Mouse (Mus musculus) hindbrain, embryonic 11.5 days (tissue): ENCODE measurements at regions not wholly inside any gene's neighbourhood (a gene's known extent, or its start where the extent isn't known, plus 50 kb on each side); places are given as distances from the start of the nearest gene placed in this dataset.
"Not testable (repeated sequence)": the region's sequence is repeated elsewhere in the genome, so short reads cannot be mapped to it uniquely, and the experiment has no call there.

Source experiments
- ATAC-seq: fragments of 200-750 bp; cut with Nextera tagmentation; 2 replicates; pipeline ENCODE4 v1.8.0; 2017; ENCODE audit warnings: mild to moderate bottlenecking, moderate TSS enrichment, moderate library complexity; ENCODE audit not compliant: low FRiP score
- DNase-seq: peaks from one replicate; pipeline ENCODE4 v3.0.0-alpha.2; 2015; ENCODE audit warnings: low spot score
- H3K27ac ChIP-seq: fragments of 300-500 bp; sonication (generic); 2 replicates; pipeline ENCODE4 v1.5.1; 2014; ENCODE audit warnings: mild to moderate bottlenecking, low read depth, low read length
- H3K27me3 ChIP-seq: fragments of 300-500 bp; sonication (generic); 2 replicates; pipeline ENCODE4 v1.6.1; 2014; ENCODE audit warnings: mild to moderate bottlenecking, low read length, moderate library complexity, mixed read lengths; ENCODE audit not compliant: control insufficient read depth, insufficient read depth
- H3K36me3 ChIP-seq: fragments of 300-500 bp; sonication (generic); 2 replicates; pipeline ENCODE4 v1.6.1; 2014; ENCODE audit warnings: mild to moderate bottlenecking, low read length, moderate library complexity, mixed read lengths; ENCODE audit not compliant: control insufficient read depth, insufficient read depth
- H3K4me1 ChIP-seq: fragments of 300-500 bp; sonication (generic); replicated peaks from 2 replicates; pipeline ENCODE4 v1.6.1; 2014; ENCODE audit warnings: low read length, mixed read lengths; ENCODE audit not compliant: control insufficient read depth, insufficient read depth
- H3K4me2 ChIP-seq: fragments of 300-500 bp; sonication (generic); replicated peaks from 2 replicates; pipeline ENCODE4 v1.6.1; 2014; ENCODE audit warnings: mild to moderate bottlenecking, low read depth, low read length
- H3K4me3 ChIP-seq: fragments of 300-500 bp; sonication (generic); 2 replicates; pipeline ENCODE4 v1.5.1; 2014; ENCODE audit warnings: low read depth, low read length
- H3K9ac ChIP-seq: fragments of 300-500 bp; sonication (generic); 2 replicates; pipeline ENCODE4 v1.6.1; 2014; ENCODE audit warnings: low read depth, low read length
- H3K9me3 ChIP-seq: fragments of 300-500 bp; sonication (generic); 2 replicates; pipeline ENCODE4 v1.6.1; 2016; ENCODE audit warnings: low read length; ENCODE audit not compliant: control insufficient read depth
- WGBS: fragments of 180-500 bp; shearing (Covaris S2); extraction: QIAGEN DNeasy Blood & Tissue Kit; methylation state at CpG from one replicate; pipeline ENCODE4 v1.1.7; 2014; 5-methylcytosine and 5-hydroxymethylcytosine counted together

DNA sequence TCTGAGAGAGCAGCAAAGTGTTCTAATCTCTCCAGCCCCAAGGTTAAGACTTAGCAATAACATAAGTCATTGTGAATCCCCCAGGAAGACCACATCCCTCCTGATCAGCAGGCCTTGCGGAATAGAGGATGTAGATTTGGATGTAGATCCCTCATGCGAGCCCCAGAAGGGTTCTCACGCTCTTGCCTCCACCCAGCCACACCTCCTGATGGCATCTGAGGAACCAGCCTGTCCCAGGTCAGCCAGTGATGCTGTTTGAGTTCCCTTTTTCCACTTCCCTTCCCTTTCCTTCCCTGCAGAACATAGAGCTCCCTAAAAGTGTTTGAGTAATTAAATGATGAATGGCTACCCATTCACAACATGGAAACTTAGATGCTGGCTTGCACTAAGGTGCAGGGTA, 124.1 kb downstream of the Katnal1 start:
- 71% methylated on average over 3 of the region's 3 CpGs for WGBS

DNA sequence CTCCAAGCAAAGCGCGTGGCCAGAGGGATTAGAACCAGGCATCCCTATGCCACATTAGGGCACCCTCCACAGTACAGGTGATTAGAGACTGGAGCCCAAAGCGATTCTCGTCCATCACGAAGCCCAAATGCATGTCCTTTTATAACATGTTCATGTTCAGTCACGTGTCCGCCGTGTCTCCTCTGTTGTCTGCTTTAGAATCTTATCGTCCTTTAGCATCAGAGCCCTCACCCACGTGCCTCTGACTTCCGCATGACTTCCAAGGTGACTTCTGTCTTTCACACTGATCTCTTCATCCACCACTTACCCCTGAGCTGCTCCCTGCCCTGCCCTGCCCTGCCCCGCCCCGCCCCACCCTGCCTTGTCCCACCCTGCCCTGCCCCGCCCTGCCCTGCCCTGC, 125.3 kb downstream of the Katnal1 start:
- H3K27ac ChIP-seq = no peak overlapping the region
- H3K4me1 ChIP-seq = no peaks in the 10 kb centered on the region
- no peak overlapping the region for H3K4me2 ChIP-seq
- DNase-seq = no peak
- no peaks in the 10 kb centered on the region for H3K36me3 ChIP-seq
- H3K9ac ChIP-seq = no peak overlapping the region
- no peaks in the 10 kb centered on the region for H3K9me3 ChIP-seq
- no peak overlapping the region for H3K4me3 ChIP-seq
- 87% methylated on average over 14 of the region's 14 CpGs for WGBS
- ATAC-seq = no peak
- no peaks in the 10 kb centered on the region for H3K27me3 ChIP-seq

More for the DNA sequence above, 124.1 kb downstream of the Katnal1 start:
- H3K27me3 ChIP-seq = no peaks in the 10 kb centered on the region
- no peak overlapping the region for H3K4me3 ChIP-seq
- no peaks in the 10 kb centered on the region for H3K4me1 ChIP-seq
- H3K9me3 ChIP-seq = no peaks in the 10 kb centered on the region
- H3K4me2 ChIP-seq = no peak overlapping the region
- no peaks in the 10 kb centered on the region for H3K36me3 ChIP-seq
- ATAC-seq (no peak), DNase-seq (no peak)
- no peak overlapping the region for H3K27ac ChIP-seq
- no peak overlapping the region for H3K9ac ChIP-seq

DNA sequence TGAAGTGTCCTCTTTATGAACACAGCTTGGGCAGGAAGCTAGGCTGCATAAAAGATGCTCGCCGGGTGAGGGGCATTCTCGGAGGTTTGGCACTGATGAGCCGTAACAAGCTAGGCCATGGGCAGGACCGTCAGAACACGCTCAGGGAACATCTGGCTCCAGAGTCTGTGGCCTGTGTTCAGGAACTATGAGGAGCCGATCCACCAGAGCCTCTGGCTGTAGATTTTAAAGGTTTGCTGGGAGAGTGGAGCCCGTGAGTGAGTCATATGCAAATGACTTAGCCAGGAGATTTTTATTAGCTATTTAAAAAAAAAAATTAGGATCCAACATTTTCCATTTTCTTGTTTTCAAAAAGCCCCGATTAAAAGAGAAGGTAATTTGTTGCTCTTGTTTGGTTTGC, 126.4 kb downstream of the Katnal1 start:
- no peaks in the 10 kb centered on the region for H3K9me3 ChIP-seq
- no peak overlapping the region for H3K4me2 ChIP-seq
- H3K4me3 ChIP-seq = no peak overlapping the region
- H3K27ac ChIP-seq = no peak overlapping the region
- no peaks in the 10 kb centered on the region for H3K36me3 ChIP-seq
- 73% methylated on average over 9 of the region's 9 CpGs for WGBS
- H3K9ac ChIP-seq = no peak overlapping the region
- H3K4me1 ChIP-seq = no peaks in the 10 kb centered on the region
- H3K27me3 ChIP-seq = no peaks in the 10 kb centered on the region
- no peak for DNase-seq
- no peak for ATAC-seq

DNA sequence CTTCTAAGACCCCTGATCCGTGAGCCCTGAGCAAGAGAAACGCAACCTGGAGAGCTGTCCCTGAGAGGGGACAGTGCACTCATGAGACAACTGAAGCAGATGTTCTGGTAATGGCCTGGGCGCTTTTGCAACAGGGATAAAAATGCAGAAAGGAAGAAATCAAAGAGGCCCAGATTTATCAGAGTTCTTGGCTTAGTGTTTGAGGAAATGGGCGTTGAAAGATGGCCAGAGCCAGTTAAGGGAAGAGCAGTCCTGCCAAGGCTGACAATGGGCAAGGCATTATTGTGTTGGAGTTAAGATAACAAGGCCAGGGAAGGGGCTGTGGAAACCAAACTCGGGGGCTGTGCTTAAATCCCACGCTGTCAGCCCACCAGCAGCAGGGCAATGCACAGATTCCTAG, 130.6 kb downstream of the Katnal1 start:
- no peak for DNase-seq
- no peak overlapping the region for H3K4me2 ChIP-seq
- H3K27ac ChIP-seq = no peak overlapping the region
- no peaks in the 10 kb centered on the region; the same call in 1 of the 2 replicates for H3K4me1 ChIP-seq
- 71% methylated on average over 6 of the region's 6 CpGs for WGBS
- no peak overlapping the region for H3K9ac ChIP-seq
- H3K9me3 ChIP-seq = no peaks in the 10 kb centered on the region
- H3K4me3 ChIP-seq = no peak overlapping the region
- no peak for ATAC-seq
- no peaks in the 10 kb centered on the region for H3K27me3 ChIP-seq
- no peaks in the 10 kb centered on the region for H3K36me3 ChIP-seq

DNA sequence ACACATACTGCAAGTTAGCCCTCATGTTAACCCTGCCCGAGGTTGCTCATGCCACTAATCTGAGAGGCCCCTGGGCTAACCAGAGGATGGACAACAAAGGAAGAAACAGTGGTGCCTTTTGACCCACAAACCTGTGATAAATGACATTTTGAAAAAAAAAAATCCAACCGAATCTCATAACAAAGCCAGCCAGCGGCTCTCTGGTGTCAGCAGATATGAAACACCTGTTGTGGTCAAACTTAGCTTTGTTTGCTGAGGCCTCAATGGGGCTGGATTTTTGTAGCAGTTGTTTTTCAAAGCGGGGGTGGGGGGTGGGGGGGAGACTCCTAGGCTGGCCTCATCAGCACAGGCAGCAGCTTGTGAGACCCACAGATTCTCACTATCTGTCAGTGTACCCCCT, 133.0 kb downstream of the Katnal1 start:
- no peak for ATAC-seq
- Histone ChIP-seq H3K9me3 (no peaks in the 10 kb centered on the region), H3K4me1 (no peaks in the 10 kb centered on the region; the same call in 1 of the 2 replicates), H3K36me3 (no peaks in the 10 kb centered on the region), H3K27ac (no peak overlapping the region), H3K4me2 (no peak overlapping the region), H3K4me3 (no peak overlapping the region), H3K27me3 (no peaks in the 10 kb centered on the region), H3K9ac (no peak overlapping the region)
- no peak for DNase-seq
- WGBS = 38% methylated on average over 4 of the region's 4 CpGs

DNA sequence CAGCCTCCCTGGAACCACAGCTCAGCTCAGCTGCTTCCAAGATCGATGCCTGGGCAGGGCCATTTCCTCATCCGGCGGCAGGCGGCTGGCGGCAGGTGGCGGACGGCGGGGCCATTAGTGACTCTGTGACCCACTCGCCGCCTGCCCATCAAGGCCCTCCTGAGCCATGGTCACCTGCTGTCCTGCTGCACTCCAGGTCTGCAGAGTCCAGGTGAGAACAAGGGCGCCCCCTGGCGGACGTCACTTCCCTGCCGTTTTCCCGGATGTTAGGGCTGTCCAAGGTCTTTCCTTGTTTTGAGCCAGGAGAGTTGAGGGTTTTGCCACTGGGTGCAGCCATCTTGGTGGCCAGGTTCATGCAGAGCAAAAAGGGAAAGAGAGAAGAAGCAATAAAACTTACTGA, 134.7 kb downstream of the Katnal1 start:
- Histone ChIP-seq H3K27me3 (no peaks in the 10 kb centered on the region), H3K4me3 (no peak overlapping the region), H3K4me1 (no peaks in the 10 kb centered on the region; the same call in 1 of the 2 replicates), H3K9me3 (no peaks in the 10 kb centered on the region), H3K36me3 (no peaks in the 10 kb centered on the region), H3K4me2 (no peak overlapping the region), H3K27ac (no peak overlapping the region), H3K9ac (no peak overlapping the region)
- ATAC-seq (no peak), DNase-seq (peak; percentile 78)
- WGBS = 36% methylated on average over 15 of the region's 15 CpGs

DNA sequence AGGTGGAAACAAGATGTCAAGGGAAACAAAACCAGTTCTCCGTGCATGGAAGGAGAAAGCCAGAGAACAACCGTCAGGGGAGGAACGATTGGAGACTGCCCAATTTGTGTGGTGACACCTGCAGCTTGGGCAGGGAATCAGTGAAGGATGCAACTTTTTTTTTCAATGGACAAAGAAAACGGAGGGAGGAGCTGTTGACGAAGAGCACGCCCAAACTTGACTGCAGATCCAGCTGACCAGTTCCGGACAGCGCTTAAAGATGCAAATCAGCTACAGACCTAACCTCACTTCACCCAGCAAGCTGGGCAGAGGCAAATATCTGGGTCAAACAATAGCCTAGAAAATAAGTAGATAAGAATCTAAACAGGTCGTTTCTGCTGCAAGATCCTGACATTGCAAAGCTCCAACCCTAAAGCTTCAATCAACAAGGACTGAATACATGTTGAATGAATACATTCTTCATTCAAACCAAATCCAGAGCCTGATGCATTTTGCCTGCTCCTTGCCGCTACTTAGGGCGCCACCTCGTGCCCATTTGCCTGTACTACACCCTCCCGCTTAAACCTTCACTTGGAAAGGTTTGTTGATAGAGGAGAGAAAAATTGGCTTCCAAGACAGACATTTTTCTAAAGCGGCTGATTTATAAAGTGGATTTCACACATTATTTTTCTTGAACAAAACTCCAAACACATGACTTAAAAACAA, 136.2 kb downstream of the Katnal1 start:
- Histone ChIP-seq H3K4me2 (peak overlapping the region; percentile 8; the same call in 1 of the 2 replicates), H3K9me3 (no peaks in the 10 kb centered on the region), H3K36me3 (no peaks in the 10 kb centered on the region), H3K4me1 (no peaks in the 10 kb centered on the region; the same call in 1 of the 2 replicates), H3K9ac (no peak overlapping the region), H3K27ac (no peak overlapping the region), H3K4me3 (no peak overlapping the region), H3K27me3 (no peaks in the 10 kb centered on the region)
- 9% methylated on average over 14 of the region's 14 CpGs for WGBS
- ATAC-seq (no peak), DNase-seq (peak; percentile 93)

DNA sequence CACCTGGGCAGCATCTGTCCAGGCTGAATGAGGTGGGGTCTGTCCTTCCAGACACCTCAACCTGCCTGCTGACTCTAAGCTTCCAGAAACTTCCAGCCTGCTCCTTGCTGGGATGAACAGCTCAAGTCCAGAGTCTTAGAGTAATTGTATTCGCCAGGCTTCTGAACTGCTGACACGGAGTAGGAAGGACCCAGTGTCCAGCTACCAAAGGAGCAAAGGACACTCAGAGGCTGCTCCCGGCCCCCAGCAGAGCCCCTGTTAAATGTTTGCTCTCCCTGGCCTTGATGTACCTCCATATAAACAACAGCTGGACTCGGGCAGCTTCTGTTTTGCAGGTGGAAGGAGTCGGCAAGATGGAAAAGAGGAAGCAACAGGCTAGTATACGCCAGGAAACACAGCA, 137.5 kb downstream of the Katnal1 start:
- Histone ChIP-seq H3K36me3 (no peaks in the 10 kb centered on the region), H3K27me3 (no peaks in the 10 kb centered on the region), H3K9me3 (no peaks in the 10 kb centered on the region), H3K27ac (no peak overlapping the region), H3K4me2 (no peak overlapping the region), H3K4me3 (no peak overlapping the region), H3K4me1 (no peaks in the 10 kb centered on the region; the same call in 1 of the 2 replicates), H3K9ac (no peak overlapping the region)
- no peak for ATAC-seq
- WGBS = 82% methylated on average over 6 of the region's 6 CpGs
- no peak for DNase-seq

DNA sequence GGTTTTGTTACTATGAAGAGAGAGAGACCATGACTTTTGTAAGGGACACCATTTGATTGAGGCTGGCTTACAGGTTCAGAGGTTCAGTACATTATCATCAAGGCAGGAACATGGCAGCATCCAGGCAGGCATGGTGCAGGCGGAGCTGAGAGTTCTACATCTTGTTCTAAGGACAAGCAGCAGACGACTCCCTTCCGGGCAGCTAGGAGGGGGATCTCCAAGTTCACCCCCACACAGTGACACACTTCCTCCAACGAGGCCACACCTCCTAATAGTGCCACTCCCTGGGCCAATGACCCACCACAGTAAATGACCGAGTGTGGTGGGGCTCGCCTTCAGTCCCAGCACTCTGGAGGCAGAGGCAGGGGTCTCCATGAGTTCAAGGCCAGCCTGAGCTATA, 138.8 kb downstream of the Katnal1 start:
- H3K4me2 ChIP-seq, H3K4me1 ChIP-seq, DNase-seq, H3K27ac ChIP-seq, ATAC-seq, H3K4me3 ChIP-seq, H3K27me3 ChIP-seq, H3K9me3 ChIP-seq, H3K9ac ChIP-seq, H3K36me3 ChIP-seq: not testable (repeated sequence)
- WGBS = 84% methylated on average over 6 of the region's 6 CpGs
